Mouse (Mus musculus): ENCODE measurements at regions not wholly inside any gene's neighbourhood (a gene's known extent, or its start where the extent isn't known, plus 50 kb on each side); places are given as distances from the start of the nearest gene placed in this dataset.
A peak's percentile ranks its signal among the peaks of the same experiment; 100 is the strongest.
"Not testable (repeated sequence)": the region's sequence is repeated elsewhere in the genome, so short reads cannot be mapped to it uniquely, and the experiment has no call there.

DNA sequence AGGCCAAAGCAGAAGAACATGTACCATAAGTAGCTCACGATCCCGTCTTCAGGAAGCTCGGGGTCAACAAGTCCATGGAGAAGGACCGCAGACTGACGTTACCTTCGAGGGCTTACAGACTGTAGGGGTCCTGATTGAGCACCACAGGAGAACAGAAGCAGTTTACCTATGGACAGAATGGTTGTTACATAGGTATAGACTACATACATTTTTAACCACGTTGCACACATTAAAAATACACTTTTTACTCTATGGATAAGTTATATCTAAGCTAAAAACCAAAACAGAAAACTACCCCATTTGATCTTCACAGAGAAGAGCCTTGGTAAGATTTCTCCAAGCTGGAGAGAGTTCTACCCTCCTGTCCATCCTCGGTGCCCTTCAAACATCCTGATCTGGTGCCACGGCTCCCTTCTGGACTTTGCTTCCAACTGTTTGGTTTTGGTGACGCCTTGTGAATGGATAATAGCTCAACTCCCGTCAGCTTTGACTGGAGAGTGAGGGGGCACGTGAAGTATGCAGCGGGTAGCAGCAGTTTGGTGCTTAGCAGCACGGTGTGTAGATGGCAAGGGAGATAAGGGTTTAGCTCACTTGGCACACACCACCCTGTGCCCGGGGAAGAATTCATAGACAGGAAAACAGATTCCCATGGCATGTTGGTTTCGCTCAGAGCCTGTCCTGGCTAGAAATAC, 117.9 kb upstream of the Cpsf6 start:
- TF ChIP-seq CTCF (IDR thresholded peaks at IDR 0.05; ENCODE audit: low read depth): no peak
- no peak overlapping the region for H3K4me3 ChIP-seq (ENCODE audit: low read depth, low read length)
- no peaks in the 10 kb centered on the region for H3K9me3 ChIP-seq (ENCODE audit: control insufficient read depth)
- no peak for ATAC-seq
- 64% methylated on average over 16 of the region's 16 CpGs for WGBS
- no peak overlapping the region for H3K4me2 ChIP-seq (replicated peaks; ENCODE audit: low read depth)
- H3K9ac ChIP-seq (ENCODE audit: low read depth, low read length): no peak overlapping the region
- H3K27ac ChIP-seq (ENCODE audit: low read depth, low read length): no peak overlapping the region
- no peaks in the 10 kb centered on the region for H3K36me3 ChIP-seq (ENCODE audit: control insufficient read depth, insufficient read depth)
- H3K27me3 ChIP-seq (replicated peaks; ENCODE audit: control insufficient read depth, insufficient read depth, low read length): no peaks in the 10 kb centered on the region
- no peaks in the 10 kb centered on the region for H3K4me1 ChIP-seq (replicated peaks; ENCODE audit: control insufficient read depth, insufficient read depth, low read length)

- WGBS: 89% methylated on average over 1 of the region's 1 CpGs
- H3K27me3 ChIP-seq (replicated peaks; ENCODE audit: control insufficient read depth, insufficient read depth, low read length); ATAC-seq; H3K36me3 ChIP-seq (ENCODE audit: control insufficient read depth, insufficient read depth); H3K4me2 ChIP-seq (replicated peaks; ENCODE audit: low read depth); H3K4me1 ChIP-seq (replicated peaks; ENCODE audit: control insufficient read depth, insufficient read depth, low read length); H3K27ac ChIP-seq (ENCODE audit: low read depth, low read length); H3K9me3 ChIP-seq (ENCODE audit: control insufficient read depth); H3K9ac ChIP-seq (ENCODE audit: low read depth, low read length); H3K4me3 ChIP-seq (ENCODE audit: low read depth, low read length): not testable (repeated sequence)
Measured at GRCm38 (mm10) chr10:117497082-117497481, 117.3 kb upstream of the Cpsf6 start.

DNA sequence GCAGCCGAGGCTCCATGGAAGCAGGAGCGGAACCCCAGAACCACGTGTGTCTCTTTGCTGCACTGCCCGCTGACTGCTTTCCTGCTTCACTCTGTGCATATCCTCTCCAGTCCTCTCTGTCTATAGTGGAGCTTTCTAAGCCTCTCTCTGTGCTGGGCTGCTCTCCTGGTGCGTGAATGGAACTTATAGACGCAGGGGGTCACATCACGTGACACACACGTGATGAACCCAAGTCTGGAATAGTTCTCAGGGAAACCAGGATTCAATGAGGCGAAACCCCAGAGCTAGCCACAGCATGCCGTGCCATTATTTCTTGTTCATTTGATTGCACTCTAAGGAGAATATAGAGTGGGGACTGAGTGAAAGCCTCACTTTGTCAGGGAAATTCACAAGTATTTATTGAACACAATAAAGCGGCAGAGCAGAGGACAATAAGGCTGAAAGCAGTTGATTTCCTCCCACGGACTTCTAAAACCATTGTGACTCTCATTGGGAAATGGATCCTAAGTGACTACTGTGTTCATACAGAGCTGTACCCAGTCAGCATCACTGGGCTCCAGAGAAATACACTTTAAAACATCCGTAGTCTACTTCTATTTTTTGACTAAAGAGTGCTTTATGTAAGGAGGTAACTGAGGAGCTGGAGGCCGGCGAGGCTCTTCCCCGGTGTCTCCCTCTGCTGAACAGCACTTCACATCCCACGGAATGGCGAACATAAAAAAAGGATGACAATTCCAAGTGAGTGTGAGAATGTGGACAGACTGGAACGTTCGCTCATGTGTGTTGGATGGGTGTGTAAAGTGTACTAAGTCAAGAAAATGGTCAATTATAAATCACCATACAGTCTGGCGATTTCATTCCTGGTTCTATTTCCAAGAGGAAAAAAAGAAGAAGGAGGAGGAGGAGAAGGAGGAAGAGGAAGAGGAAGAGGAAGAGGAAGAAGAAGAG, 116.5 kb upstream of the Cpsf6 start:
- TF ChIP-seq CTCF (IDR thresholded peaks at IDR 0.05; ENCODE audit: low read depth): no peak

DNA sequence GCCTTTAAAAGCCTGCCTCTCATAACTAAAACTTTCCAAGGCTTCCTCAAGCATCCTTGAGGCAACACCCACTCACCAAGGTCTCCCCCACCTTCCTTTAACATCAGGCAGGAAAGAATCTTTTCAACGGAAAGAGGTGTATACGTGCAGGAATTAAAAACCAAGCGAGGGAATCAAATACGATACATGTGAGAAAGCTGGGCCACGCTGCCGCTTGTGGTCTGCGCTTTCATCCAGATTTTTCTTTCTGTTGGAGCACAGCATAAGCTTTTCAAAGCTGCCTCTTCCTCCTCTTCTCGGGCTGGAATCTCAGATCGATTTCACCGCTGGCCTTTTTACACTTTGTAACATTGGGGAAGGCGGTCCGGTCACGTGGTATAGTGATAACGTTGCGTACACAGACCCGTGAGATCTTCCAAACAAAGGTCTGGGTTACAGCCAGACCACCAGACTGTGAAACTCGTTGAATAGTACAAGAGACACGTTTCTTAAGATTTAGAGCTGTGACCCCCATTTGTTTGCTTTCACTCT, 114.4 kb upstream of the Cpsf6 start:
- peak; percentile 53; the same call in 1 of the 2 replicates for ATAC-seq
- H3K9ac ChIP-seq (ENCODE audit: low read depth, low read length): peak overlapping the region; percentile 13; the same call in 1 of the 2 replicates
- no peak overlapping the region for H3K27ac ChIP-seq (ENCODE audit: low read depth, low read length)

More for the DNA sequence above, 116.5 kb upstream of the Cpsf6 start:
- ATAC-seq: no peak
- 86% methylated on average over 21 of the region's 21 CpGs for WGBS
- no peaks in the 10 kb centered on the region for H3K4me1 ChIP-seq (replicated peaks; ENCODE audit: control insufficient read depth, insufficient read depth, low read length)
- no peaks in the 10 kb centered on the region for H3K27me3 ChIP-seq (replicated peaks; ENCODE audit: control insufficient read depth, insufficient read depth, low read length)
- H3K4me3 ChIP-seq (ENCODE audit: low read depth, low read length): no peak overlapping the region
- H3K36me3 ChIP-seq (ENCODE audit: control insufficient read depth, insufficient read depth): no peaks in the 10 kb centered on the region
- H3K4me2 ChIP-seq (replicated peaks; ENCODE audit: low read depth): no peak overlapping the region
- no peak overlapping the region for H3K27ac ChIP-seq (ENCODE audit: low read depth, low read length)
- H3K9me3 ChIP-seq (ENCODE audit: control insufficient read depth): no peaks in the 10 kb centered on the region
- no peak overlapping the region for H3K9ac ChIP-seq (ENCODE audit: low read depth, low read length)

GRCm38 (mm10) chr10:117493824-117494121, 114.0 kb upstream of the Cpsf6 start:
- TF ChIP-seq CTCF (IDR thresholded peaks at IDR 0.05; ENCODE audit: low read depth): no peak
- 14% methylated on average over 2 of the region's 5 CpGs for WGBS
- H3K27me3 ChIP-seq (replicated peaks; ENCODE audit: control insufficient read depth, insufficient read depth, low read length): no peaks in the 10 kb centered on the region
- H3K4me1 ChIP-seq (replicated peaks; ENCODE audit: control insufficient read depth, insufficient read depth, low read length): no peaks in the 10 kb centered on the region
- no peaks in the 10 kb centered on the region for H3K9me3 ChIP-seq (ENCODE audit: control insufficient read depth)
- no peak overlapping the region for H3K9ac ChIP-seq (ENCODE audit: low read depth, low read length)
- H3K36me3 ChIP-seq (ENCODE audit: control insufficient read depth, insufficient read depth): no peaks in the 10 kb centered on the region
- H3K4me3 ChIP-seq (ENCODE audit: low read depth, low read length): no peak overlapping the region
- peak overlapping the region; percentile 66 for H3K4me2 ChIP-seq (replicated peaks; ENCODE audit: low read depth)
- no peak for ATAC-seq
- H3K27ac ChIP-seq (ENCODE audit: low read depth, low read length): no peak overlapping the region

More for the DNA sequence above, 114.4 kb upstream of the Cpsf6 start:
- H3K36me3 ChIP-seq (ENCODE audit: control insufficient read depth, insufficient read depth): no peaks in the 10 kb centered on the region
- no peaks in the 10 kb centered on the region for H3K27me3 ChIP-seq (replicated peaks; ENCODE audit: control insufficient read depth, insufficient read depth, low read length)
- WGBS: 6% methylated on average over 18 of the region's 18 CpGs
- no peak for TF ChIP-seq CTCF (IDR thresholded peaks at IDR 0.05; ENCODE audit: low read depth)
- H3K4me3 ChIP-seq (ENCODE audit: low read depth, low read length): peak overlapping the region; percentile 26
- peak overlapping the region; percentile 66 for H3K4me2 ChIP-seq (replicated peaks; ENCODE audit: low read depth)
- no peaks in the 10 kb centered on the region for H3K4me1 ChIP-seq (replicated peaks; ENCODE audit: control insufficient read depth, insufficient read depth, low read length)
- no peaks in the 10 kb centered on the region for H3K9me3 ChIP-seq (ENCODE audit: control insufficient read depth)

DNA sequence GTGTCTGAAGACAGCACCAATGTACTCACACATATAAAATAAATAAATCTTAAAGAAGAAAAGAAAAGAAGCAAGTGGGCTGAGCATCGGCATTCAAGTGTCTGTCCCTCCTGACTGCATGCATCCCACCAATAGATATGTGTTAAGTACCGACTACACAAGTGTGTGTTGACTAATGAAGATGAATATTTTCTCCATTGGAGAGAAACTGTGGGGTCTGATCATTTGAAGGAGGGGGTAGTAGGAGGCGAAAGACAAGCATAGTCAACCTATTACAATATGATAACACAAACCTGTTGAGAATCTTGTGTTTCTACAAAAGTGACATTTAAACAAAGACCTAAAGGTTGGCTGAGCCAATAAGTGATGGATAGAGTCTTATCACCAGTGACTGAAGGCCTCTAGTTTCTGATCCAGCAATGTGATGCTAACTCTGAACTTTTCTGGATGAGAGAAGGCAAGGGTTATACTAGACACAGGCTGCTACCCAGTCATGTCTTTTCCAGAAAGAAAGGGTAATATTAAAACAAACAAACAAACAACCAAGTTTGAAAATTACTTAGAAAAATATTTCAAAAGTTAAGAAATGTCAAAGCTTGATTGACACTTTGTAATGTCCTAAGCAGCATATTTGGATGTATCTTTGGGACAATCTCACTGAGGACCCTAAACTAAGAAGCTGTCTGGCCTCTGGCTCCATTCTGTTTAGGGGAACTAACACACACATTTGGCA, 113.4 kb upstream of the Cpsf6 start:
- Histone ChIP-seq H3K4me2 (replicated peaks; ENCODE audit: low read depth) (peak overlapping the region; percentile 66; the same call in 1 of the 2 replicates), H3K4me1 (replicated peaks; ENCODE audit: control insufficient read depth, insufficient read depth, low read length) (no peaks in the 10 kb centered on the region), H3K27me3 (replicated peaks; ENCODE audit: control insufficient read depth, insufficient read depth, low read length) (no peaks in the 10 kb centered on the region), H3K27ac (ENCODE audit: low read depth, low read length) (no peak overlapping the region), H3K9me3 (ENCODE audit: control insufficient read depth) (no peaks in the 10 kb centered on the region), H3K36me3 (ENCODE audit: control insufficient read depth, insufficient read depth) (no peaks in the 10 kb centered on the region), H3K9ac (ENCODE audit: low read depth, low read length) (no peak overlapping the region), H3K4me3 (ENCODE audit: low read depth, low read length) (no peak overlapping the region)
- no peak for TF ChIP-seq CTCF (IDR thresholded peaks at IDR 0.05; ENCODE audit: low read depth)
- 94% methylated on average over 3 of the region's 3 CpGs for WGBS
- no peak for ATAC-seq

Measured in intestine, postnatal 0 days (tissue).